Mouse (Mus musculus) MEL (cell line): ENCODE measurements around the gene Gm9603. TPM values are rescaled to one million over a fixed set of nuclear protein-coding genes. Genes with fewer than 3 reads are reported as not detected.
"Not testable (repeated sequence)": the region's sequence is repeated elsewhere in the genome, so short reads cannot be mapped to it uniquely, and the experiment has no call there.

ENCODE experiments used
- DNase-seq: peaks from one replicate; pipeline ENCODE4 v3.0.0; 2011; ENCODE audit warnings: low read depth, low spot score
- H3K27ac ChIP-seq: 2 replicates; pipeline ENCODE4 v1.5.1; 2012; ENCODE audit warnings: low read depth, mild to moderate bottlenecking, control low read depth, low read length, moderate library complexity; ENCODE audit not compliant: control insufficient read depth
- H3K27me3 ChIP-seq, 2 experiments: fragments of 150-350 bp in 1 of 2; sonication (generic) in 1 of 2; 2 replicates each; pipeline ENCODE4 v1.6.1; 2012; ENCODE audit warnings: low read length in 2 of 2, mild to moderate bottlenecking in 2 of 2, improper control_type of control experiment in 1 of 2, moderate library complexity in 1 of 2; ENCODE audit not compliant: insufficient read depth in 2 of 2, control insufficient read depth in 1 of 2
- H3K36me3 ChIP-seq, 2 experiments: 2 replicates each; pipeline ENCODE4 v1.6.1; 2012 to 2014; ENCODE audit warnings: low read length in 2 of 2, improper control_type of control experiment in 1 of 2, inconsistent platforms in 1 of 2, mild to moderate bottlenecking in 1 of 2; ENCODE audit not compliant: insufficient read depth in 2 of 2, control insufficient read depth in 1 of 2
- H3K4me1 ChIP-seq, 2 experiments: fragments of 150-350 bp in 1 of 2; sonication (generic) in 1 of 2; 2 replicates each; pipeline ENCODE4 v1.6.1; 2012; ENCODE audit warnings: low read length in 2 of 2, improper control_type of control experiment in 1 of 2, mild to moderate bottlenecking in 1 of 2; ENCODE audit not compliant: insufficient read depth in 2 of 2, control insufficient read depth in 1 of 2
- H3K4me3 ChIP-seq, 2 experiments: fragments of 150-350 bp in 1 of 2; sonication (generic) in 1 of 2; 2 replicates each; pipeline ENCODE4 v1.5.1; 2012; ENCODE audit warnings: low read depth in 2 of 2, low read length in 2 of 2, mild to moderate bottlenecking in 2 of 2, moderate library complexity in 2 of 2, control low read depth in 1 of 2, improper control_type of control experiment in 1 of 2; ENCODE audit not compliant: control insufficient read depth in 1 of 2, insufficient read depth in 1 of 2
- H3K79me2 ChIP-seq: 2 replicates; pipeline ENCODE4 v1.6.1; 2012; ENCODE audit warnings: mild to moderate bottlenecking, low read length, moderate library complexity; ENCODE audit not compliant: control insufficient read depth, poor library complexity, insufficient read depth
- H3K9ac ChIP-seq: 2 replicates; pipeline ENCODE4 v1.6.1; 2012; ENCODE audit warnings: low read depth, mild to moderate bottlenecking, control low read depth, low read length, moderate library complexity; ENCODE audit not compliant: control insufficient read depth, poor library complexity, severe bottlenecking
- H3K9me3 ChIP-seq: fragments of 150-350 bp; sonication (generic); replicated peaks from 2 replicates; pipeline ENCODE4 v1.6.1; 2012; ENCODE audit warnings: mild to moderate bottlenecking, low read length, improper control_type of control experiment, moderate library complexity; ENCODE audit not compliant: insufficient read depth
- polyA plus RNA-seq, 2 experiments: library from polyadenylated mRNA; stranded (reverse) in 1 of 2; unstranded in 1 of 2; fragments of >175 nt in 1 of 2; fragments of >200 nt in 1 of 2; gene quantifications; 2 replicates each; pipeline versions ENCODE4 v1.2.1 to v1.2.4; 2012; ENCODE audit warnings: low replicate concordance in 2 of 2, low read depth in 1 of 2; ENCODE audit not compliant: insufficient read length in 2 of 2, insufficient read depth in 1 of 2, missing spikeins in 1 of 2
- total RNA-seq: library from RNA; depleted of rRNA; stranded (reverse); fragments of 300-350 nt; gene quantifications from 2 replicates; pipeline ENCODE4 v1.2.3, GENCODE M21; 2012; rRNA removed

Gene Gm9603
- not detected in 2 replicates for total RNA-seq
- not detected for polyA plus RNA-seq

DNA sequence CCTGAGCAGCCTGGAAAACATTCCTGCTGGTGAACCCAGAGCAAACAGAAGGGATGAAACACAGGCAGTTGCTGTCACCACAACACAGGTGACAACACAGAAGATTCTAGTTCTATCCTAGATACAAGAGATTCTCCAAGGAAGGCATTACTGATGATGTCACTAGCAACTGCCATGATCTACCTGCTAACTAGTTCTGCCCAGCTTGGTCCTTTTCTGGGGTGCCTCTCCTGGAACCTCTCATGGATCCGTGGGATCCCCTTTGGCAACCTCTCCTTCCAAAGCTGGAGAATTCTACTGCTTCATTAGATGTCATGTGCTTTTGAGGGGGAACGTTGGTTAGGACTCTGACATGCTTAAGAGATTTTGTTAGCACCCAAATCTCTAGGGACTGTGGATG lies at the start of gene Gm9603:
Gm9603 (minus strand) TSS at position 101 of the 400 bp plus-strand sequence.
- H3K27ac ChIP-seq, H3K4me3 ChIP-seq, H3K79me2 ChIP-seq, H3K36me3 ChIP-seq, H3K4me1 ChIP-seq, H3K9me3 ChIP-seq, H3K27me3 ChIP-seq, H3K9ac ChIP-seq, DNase-seq: not testable (repeated sequence)

DNA sequence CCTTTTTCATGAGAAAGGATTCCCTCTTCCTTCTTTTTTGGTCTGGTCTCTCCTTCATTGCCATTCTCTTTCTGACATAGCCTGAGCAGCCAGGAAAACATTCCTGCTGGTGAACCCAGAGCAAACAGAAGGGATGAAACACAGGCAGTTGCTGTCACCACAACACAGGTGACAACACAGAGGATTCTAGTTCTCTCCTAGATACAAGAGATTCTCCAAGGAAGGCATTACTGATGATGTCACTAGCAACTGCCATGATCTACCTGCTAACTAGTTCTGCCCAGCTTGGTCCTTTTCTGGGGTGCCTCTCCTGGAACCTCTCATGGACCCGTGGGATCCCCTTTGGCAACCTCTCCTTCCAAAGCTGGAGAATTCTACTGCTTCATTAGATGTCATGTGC lies 54.3 kb downstream of the Gm9603 start, which contains the start of gene Gm8265:
Gm8265 (minus strand) TSS at position 101 of the 400 bp plus-strand sequence.
- not testable (repeated sequence) for H3K4me3 ChIP-seq, H3K36me3 ChIP-seq, H3K27me3 ChIP-seq, DNase-seq, H3K9me3 ChIP-seq, H3K79me2 ChIP-seq, H3K27ac ChIP-seq, H3K9ac ChIP-seq, H3K4me1 ChIP-seq

Other genes with a start within 250 kb of the Gm9603 start
- gene Gm3194, start 232.0 kb downstream of the Gm9603 start, total RNA-seq, result not detected in 2 replicates
- gene Gm3194, start 232.0 kb downstream of the Gm9603 start, polyA plus RNA-seq, result not detected
- not detected in 2 replicates for gene Gm8246, start 209.6 kb downstream of the Gm9603 start, total RNA-seq
- gene Gm8246, start 209.6 kb downstream of the Gm9603 start, polyA plus RNA-seq, result not detected
- not detected in 2 replicates for gene Gm3187, start 203.2 kb downstream of the Gm9603 start, total RNA-seq
- gene Gm3187, start 203.2 kb downstream of the Gm9603 start, polyA plus RNA-seq, result not detected
- not detected in 2 replicates for gene Gm3488, start 185.8 kb downstream of the Gm9603 start, total RNA-seq
- not detected for gene Gm3488, start 185.8 kb downstream of the Gm9603 start, polyA plus RNA-seq
- gene Gm3532, start 149.0 kb downstream of the Gm9603 start, total RNA-seq, result not detected in 2 replicates
- not detected for gene Gm3532, start 149.0 kb downstream of the Gm9603 start, polyA plus RNA-seq
- gene Gm8265, start 54.4 kb downstream of the Gm9603 start, total RNA-seq, result not detected in 2 replicates
- gene Gm8265, start 54.4 kb downstream of the Gm9603 start, polyA plus RNA-seq, result not detected
- gene Gm3373, start 54.1 kb upstream of the Gm9603 start, total RNA-seq, result not detected in 2 replicates
- gene Gm3373, start 54.1 kb upstream of the Gm9603 start, polyA plus RNA-seq, result not detected
- gene Gm3383, start 120.5 kb upstream of the Gm9603 start, total RNA-seq, result not detected in 2 replicates
- not detected for gene Gm3383, start 120.5 kb upstream of the Gm9603 start, polyA plus RNA-seq
- not detected in 2 replicates for gene Gm3424, start 142.9 kb upstream of the Gm9603 start, total RNA-seq
- gene Gm3424, start 142.9 kb upstream of the Gm9603 start, polyA plus RNA-seq, result not detected
- gene Gm8237, start 192.9 kb upstream of the Gm9603 start, total RNA-seq, result not detected in 2 replicates
- gene Gm8237, start 192.9 kb upstream of the Gm9603 start, polyA plus RNA-seq, result not detected